Mouse (Mus musculus) cerebellum, adult 11-12 months (tissue): ENCODE data around the gene Tnfrsf9.

ENCODE experiments used
- DNase-seq: peaks from one replicate; pipeline ENCODE4 v3.0.0; 2022

Tnfrsf9 gene

GRCm38 (mm10) chr4:150937293-150938062 is 23.1 kb downstream of the Tnfrsf9 start:
- DNase-seq = peak; percentile 61

GRCm38 (mm10) chr4:150938063-150938452 is 23.7 kb downstream of the Tnfrsf9 start:
- no peak for DNase-seq

- no peak for DNase-seq
These were observed 25.8 kb downstream of the Tnfrsf9 start for GRCm38 (mm10) chr4:150939991-150940651.

GRCm38 (mm10) chr4:150944707-150945106 is 30.3 kb downstream of the Tnfrsf9 start:
- DNase-seq = no peak

- no peak for DNase-seq
These were observed 36.6 kb downstream of the Tnfrsf9 start for GRCm38 (mm10) chr4:150950972-150951371.

GRCm38 (mm10) chr4:150956369-150957105 is 42.2 kb downstream of the Tnfrsf9 start:
- no peak for DNase-seq

- DNase-seq = no peak
These were observed 42.7 kb downstream of the Tnfrsf9 start for GRCm38 (mm10) chr4:150957106-150957458.

GRCm38 (mm10) chr4:150958536-150958935 is 44.2 kb downstream of the Tnfrsf9 start:
- no peak for DNase-seq

- DNase-seq = no peak
These were observed 47.9 kb downstream of the Tnfrsf9 start for GRCm38 (mm10) chr4:150962231-150962630.

GRCm38 (mm10) chr4:150963711-150964110 is 49.3 kb downstream of the Tnfrsf9 start:
- no peak for DNase-seq

GRCm38 (mm10) chr4:150964635-150965554 is 50.5 kb downstream of the Tnfrsf9 start:
- peak; percentile 50 for DNase-seq

GRCm38 (mm10) chr4:150965555-150965951 is 51.2 kb downstream of the Tnfrsf9 start:
- DNase-seq = no peak

- peak; percentile 27 for DNase-seq
These were observed 52.2 kb downstream of the Tnfrsf9 start for GRCm38 (mm10) chr4:150966556-150966955.

- no peak for DNase-seq
These were observed 54.6 kb downstream of the Tnfrsf9 start for GRCm38 (mm10) chr4:150968956-150969355.

GRCm38 (mm10) chr4:150973264-150973663 is 58.9 kb downstream of the Tnfrsf9 start:
- no peak for DNase-seq

- no peak for DNase-seq
These were observed 60.8 kb downstream of the Tnfrsf9 start for GRCm38 (mm10) chr4:150975145-150975544.

GRCm38 (mm10) chr4:150978156-150978910 is 64.0 kb downstream of the Tnfrsf9 start:
- no peak for DNase-seq

- DNase-seq = no peak
These were observed 65.1 kb downstream of the Tnfrsf9 start for GRCm38 (mm10) chr4:150979455-150979854.

- DNase-seq = no peak
These were observed 65.8 kb downstream of the Tnfrsf9 start for GRCm38 (mm10) chr4:150980153-150980552.

GRCm38 (mm10) chr4:150990148-150990547 is 75.8 kb downstream of the Tnfrsf9 start:
- DNase-seq = no peak
